Mouse (Mus musculus) kidney, embryonic 15.5 days (tissue): ENCODE data around the gene Tmie. TPM values are rescaled to one million over a fixed set of nuclear protein-coding genes. Genes with fewer than 3 reads are reported as not detected.
A peak's percentile ranks its signal among the peaks of the same experiment; 100 is the strongest.

ENCODE experiments used
- ATAC-seq: fragments of 200-750 bp; cut with Nextera tagmentation; replicated peaks from 2 replicates; pipeline ENCODE4 v1.8.0; 2017; ENCODE audit warnings: moderate TSS enrichment; ENCODE audit not compliant: low FRiP score
- H3K27ac ChIP-seq: fragments of 300-500 bp; sonication (generic); 2 replicates; pipeline ENCODE4 v1.5.1; 2015; ENCODE audit warnings: mild to moderate bottlenecking, inconsistent platforms
- H3K27me3 ChIP-seq: fragments of 300-500 bp; sonication (generic); 2 replicates; pipeline ENCODE4 v1.6.1; 2015; ENCODE audit warnings: inconsistent platforms
- H3K36me3 ChIP-seq: fragments of 300-500 bp; sonication (generic); 2 replicates; pipeline ENCODE4 v1.6.1; 2015; ENCODE audit warnings: inconsistent platforms
- H3K4me1 ChIP-seq: fragments of 300-500 bp; sonication (generic); 2 replicates; pipeline ENCODE4 v1.6.1; 2015; ENCODE audit warnings: inconsistent platforms
- H3K4me2 ChIP-seq: fragments of 300-500 bp; sonication (generic); 2 replicates; pipeline ENCODE4 v1.6.1; 2015; ENCODE audit warnings: moderate library complexity, mild to moderate bottlenecking, inconsistent platforms
- H3K4me3 ChIP-seq: fragments of 300-500 bp; sonication (generic); replicated peaks from 2 replicates; pipeline ENCODE4 v1.5.1; 2015; ENCODE audit warnings: mild to moderate bottlenecking, inconsistent platforms
- H3K9ac ChIP-seq: fragments of 300-500 bp; sonication (generic); 2 replicates; pipeline ENCODE4 v1.6.1; 2015; ENCODE audit warnings: mild to moderate bottlenecking, inconsistent platforms
- H3K9me3 ChIP-seq: fragments of 300-500 bp; sonication (generic); replicated peaks from 2 replicates; pipeline ENCODE4 v1.6.1; 2016; ENCODE audit warnings: inconsistent platforms
- WGBS: fragments of 180-500 bp; shearing (Covaris S2); methylation state at CpG from one replicate; pipeline ENCODE4 v1.1.7; 2015; ENCODE audit warnings: mixed read lengths; 5-methylcytosine and 5-hydroxymethylcytosine counted together
- polyA plus RNA-seq: library from polyadenylated mRNA; unstranded; fragments of >200 nt; fragmentation: Nextera tagmentation; extraction: Ambion mirVana; gene quantifications from 2 replicates; pipeline ENCODE4 v1.2.1, GENCODE M21; 2015

The Tmie gene
- polyA plus RNA-seq: 1.3 and 1.8 TPM in 2 replicates

- peak; percentile 89 for ATAC-seq
- WGBS: under 1% methylated on average over 57 of the region's 57 CpGs
- Histone ChIP-seq H3K9me3 (no peaks in the 10 kb centered on the region), H3K9ac (peak within 1 kb of the TSS; percentile 51), H3K27me3 (peaks cover 27% of the 10 kb centered on the region), H3K36me3 (no peaks in the 10 kb centered on the region), H3K27ac (peak within 1 kb of the TSS; percentile 63), H3K4me3 (peak within 1 kb of the TSS; percentile 68), H3K4me2 (peak within 1 kb of the TSS; percentile 93), H3K4me1 (peaks cover 32% of the 10 kb centered on the region)
Measured at GRCm38 (mm10) chr9:110879998-110880561, at the start of gene Tmie. Gene Tmie, minus strand, starts transcription at chr9:110880113.

DNA sequence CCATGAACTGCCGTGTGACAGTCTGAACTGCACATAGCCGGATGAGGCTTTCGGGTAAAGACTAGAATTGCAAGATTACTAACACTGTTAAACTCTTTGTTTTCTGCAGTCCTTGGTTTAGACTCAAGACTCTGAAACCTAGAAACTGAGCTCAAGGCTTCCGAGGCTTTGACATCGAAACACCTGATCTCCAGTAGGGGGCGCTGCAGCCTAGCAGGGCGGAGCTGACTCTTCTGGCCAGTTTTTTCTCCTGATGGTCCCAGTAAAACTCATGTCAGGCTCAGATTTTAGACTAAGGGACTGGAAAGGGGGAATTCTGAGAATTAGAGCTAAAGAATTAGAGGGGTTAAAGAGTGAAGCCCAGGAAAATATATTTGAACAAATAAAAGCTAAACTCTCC lies 42.8 kb upstream of the Tmie start:
- no peak overlapping the region for H3K4me3 ChIP-seq
- no peak for ATAC-seq
- H3K27ac ChIP-seq: no peak overlapping the region
- no peaks in the 10 kb centered on the region for H3K36me3 ChIP-seq
- H3K27me3 ChIP-seq: no peaks in the 10 kb centered on the region
- 0 out of 2 replicates have a peak, but pooled peaks cover 2% of the 10 kb centered on the region for H3K4me1 ChIP-seq
- WGBS: 18% methylated on average over 7 of the region's 7 CpGs
- no peaks in the 10 kb centered on the region for H3K9me3 ChIP-seq
- H3K9ac ChIP-seq: no peak overlapping the region
- no peak overlapping the region for H3K4me2 ChIP-seq

DNA sequence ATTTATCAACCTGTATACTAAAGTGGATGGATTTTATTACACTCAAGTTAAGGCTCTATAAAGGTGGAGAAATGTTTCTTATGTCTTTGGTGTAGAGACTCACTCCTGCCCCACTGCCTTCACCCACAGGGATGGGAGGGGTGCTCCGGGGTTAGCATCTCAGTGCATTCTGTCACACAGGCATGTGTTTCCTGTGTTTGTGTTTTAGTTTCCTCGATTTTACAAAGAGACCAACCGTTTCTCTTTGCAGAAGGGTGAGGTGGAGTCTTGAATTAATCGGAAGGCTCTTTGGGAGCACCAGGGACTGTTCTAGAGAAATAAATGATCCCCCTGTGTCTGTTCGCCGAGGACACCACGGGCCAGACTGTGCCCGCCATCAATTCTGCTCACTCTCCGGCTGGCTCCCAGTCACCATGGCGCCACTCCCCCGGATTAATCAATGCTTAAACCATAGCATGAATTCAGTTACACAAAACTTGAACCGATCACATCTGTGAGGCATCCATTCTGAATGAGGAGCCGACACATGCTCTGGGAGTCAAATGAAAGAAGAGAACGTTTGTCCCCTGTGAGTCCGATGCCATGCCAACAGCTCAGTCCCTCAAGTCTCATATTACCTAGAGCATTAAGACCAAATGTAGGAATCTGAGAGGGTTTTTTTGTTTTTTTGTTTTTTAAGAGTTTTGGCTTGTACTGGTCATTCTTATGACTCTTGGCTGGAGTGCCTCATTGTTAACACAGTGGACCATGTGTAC lies 40.9 kb upstream of the Tmie start:
- 0 out of 2 replicates have a peak, but pooled peaks cover 2% of the 10 kb centered on the region for H3K4me1 ChIP-seq
- ATAC-seq: no peak
- H3K4me2 ChIP-seq: no peak overlapping the region
- H3K9ac ChIP-seq: no peak overlapping the region
- H3K27me3 ChIP-seq: no peaks in the 10 kb centered on the region
- H3K36me3 ChIP-seq: no peaks in the 10 kb centered on the region
- H3K27ac ChIP-seq: no peak overlapping the region
- no peak overlapping the region for H3K4me3 ChIP-seq
- WGBS: 53% methylated on average over 15 of the region's 15 CpGs
- H3K9me3 ChIP-seq: no peaks in the 10 kb centered on the region

GRCm38 (mm10) chr9:110916786-110917185 lies 36.9 kb upstream of the Tmie start, which contains the start of gene Fam240a:
Gene Fam240a, minus strand, starts transcription at chr9:110916861.
- no peaks in the 10 kb centered on the region for H3K36me3 ChIP-seq
- no peak within 1 kb of the TSS for H3K4me2 ChIP-seq
- no peaks in the 10 kb centered on the region for H3K27me3 ChIP-seq
- no peak within 1 kb of the TSS for H3K4me3 ChIP-seq
- H3K9me3 ChIP-seq: no peaks in the 10 kb centered on the region
- H3K9ac ChIP-seq: no peak within 1 kb of the TSS
- ATAC-seq: no peak
- 90% methylated on average over 7 of the region's 7 CpGs for WGBS
- H3K4me1 ChIP-seq: no peaks in the 10 kb centered on the region
- H3K27ac ChIP-seq: no peak within 1 kb of the TSS

- no peak overlapping the region for H3K4me2 ChIP-seq
- H3K4me1 ChIP-seq: no peaks in the 10 kb centered on the region
- H3K9ac ChIP-seq: no peak overlapping the region
- no peak overlapping the region for H3K27ac ChIP-seq
- H3K27me3 ChIP-seq: no peaks in the 10 kb centered on the region
- H3K4me3 ChIP-seq: no peak overlapping the region
- WGBS: 52% methylated on average over 8 of the region's 8 CpGs
- H3K36me3 ChIP-seq: no peaks in the 10 kb centered on the region
- ATAC-seq: no peak
- no peaks in the 10 kb centered on the region for H3K9me3 ChIP-seq
Measured at GRCm38 (mm10) chr9:110915466-110915865, 35.6 kb upstream of the Tmie start.

DNA sequence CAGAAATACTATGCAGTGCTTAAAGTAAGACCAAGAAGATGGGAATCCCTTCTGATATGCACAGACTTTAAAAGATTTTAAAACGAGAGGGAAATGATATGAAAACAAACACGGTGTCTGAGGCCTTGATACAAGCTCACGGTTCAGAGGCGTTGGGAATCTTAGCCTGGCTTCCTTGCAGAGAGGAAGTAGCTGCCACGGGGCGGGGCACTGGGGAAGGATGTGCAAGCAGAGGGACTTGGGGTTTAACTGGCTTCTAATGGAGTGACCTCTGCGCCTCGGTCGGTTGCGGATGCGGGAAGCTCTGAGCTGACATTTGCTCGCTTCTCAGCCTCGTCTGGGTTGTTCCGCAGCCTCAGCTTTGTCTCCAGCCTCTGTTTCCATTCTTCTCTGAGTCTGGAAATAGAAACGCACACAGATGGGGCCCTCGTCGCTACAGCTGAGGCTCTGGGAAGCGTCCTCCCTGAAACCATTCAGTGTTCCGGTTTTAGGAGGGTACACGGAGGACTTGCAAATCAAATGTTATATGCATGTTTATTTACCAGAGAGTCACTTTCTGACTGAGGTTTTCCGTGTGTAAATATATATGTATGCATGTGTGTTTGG lies 34.8 kb upstream of the Tmie start:
- no peak for ATAC-seq
- no peak overlapping the region for H3K4me2 ChIP-seq
- H3K9ac ChIP-seq: no peak overlapping the region
- 62% methylated on average over 21 of the region's 21 CpGs for WGBS
- H3K4me3 ChIP-seq: no peak overlapping the region
- H3K9me3 ChIP-seq: no peaks in the 10 kb centered on the region
- H3K36me3 ChIP-seq: no peaks in the 10 kb centered on the region
- no peaks in the 10 kb centered on the region for H3K27me3 ChIP-seq
- H3K4me1 ChIP-seq: no peaks in the 10 kb centered on the region
- no peak overlapping the region for H3K27ac ChIP-seq

DNA sequence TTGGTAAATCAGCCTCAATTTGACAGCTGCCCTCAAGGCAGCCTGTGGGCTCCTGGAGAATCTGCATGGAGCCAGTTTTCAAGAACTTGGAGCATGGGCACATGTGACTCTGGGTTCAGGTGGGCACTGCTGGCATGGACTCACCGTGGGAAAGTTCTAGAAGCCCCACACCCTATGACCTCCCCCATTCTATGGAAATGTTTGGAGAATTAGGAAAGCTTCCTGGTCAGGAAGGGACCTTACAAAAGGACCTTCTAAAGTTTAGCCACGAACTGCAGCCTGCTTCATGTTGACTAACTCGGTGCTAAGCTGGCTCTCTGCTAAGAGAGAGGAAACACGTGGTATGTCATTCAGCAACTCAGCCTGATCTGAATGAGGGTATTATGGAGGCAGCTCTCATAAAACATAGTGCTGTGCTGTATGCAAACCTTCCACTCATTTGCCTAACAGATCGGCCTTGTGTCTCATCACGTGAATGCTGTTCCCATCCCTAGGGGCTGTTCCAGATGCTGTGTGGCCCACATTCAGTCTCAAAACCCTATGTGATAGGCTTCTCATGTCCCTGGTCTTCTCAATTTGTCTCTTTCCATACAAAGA lies 29.6 kb upstream of the Tmie start:
- no peaks in the 10 kb centered on the region for H3K36me3 ChIP-seq
- ATAC-seq: no peak
- H3K4me1 ChIP-seq: no peaks in the 10 kb centered on the region
- H3K27me3 ChIP-seq: no peaks in the 10 kb centered on the region
- H3K4me2 ChIP-seq: no peak overlapping the region
- no peak overlapping the region for H3K27ac ChIP-seq
- WGBS: 78% methylated on average over 6 of the region's 6 CpGs
- H3K9ac ChIP-seq: no peak overlapping the region
- H3K4me3 ChIP-seq: no peak overlapping the region
- no peaks in the 10 kb centered on the region for H3K9me3 ChIP-seq

DNA sequence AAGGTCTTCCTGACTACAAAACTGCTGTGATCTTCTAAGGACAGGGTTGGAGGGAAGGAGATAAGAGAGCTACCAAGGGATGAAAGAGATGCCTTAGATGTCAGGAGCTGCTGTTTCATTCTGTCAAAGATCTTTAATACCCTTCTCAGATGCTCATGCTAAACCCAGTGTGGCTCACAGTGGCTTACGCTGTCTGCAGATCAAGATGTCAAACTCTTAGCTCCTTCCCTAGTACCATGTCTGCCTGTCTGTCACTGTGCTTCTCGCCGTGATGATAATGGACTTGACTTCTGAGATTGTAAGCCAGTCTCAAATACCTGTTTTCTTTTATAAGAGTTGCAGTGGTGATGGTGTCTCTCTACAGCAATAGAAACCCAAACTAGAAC lies 28.7 kb upstream of the Tmie start:
- no peak overlapping the region for H3K4me3 ChIP-seq
- no peak overlapping the region for H3K4me2 ChIP-seq
- no peak overlapping the region for H3K9ac ChIP-seq
- no peak for ATAC-seq
- H3K36me3 ChIP-seq: no peaks in the 10 kb centered on the region
- H3K4me1 ChIP-seq: no peaks in the 10 kb centered on the region
- WGBS: 89% methylated on average over 3 of the region's 3 CpGs
- H3K27ac ChIP-seq: no peak overlapping the region
- H3K9me3 ChIP-seq: no peaks in the 10 kb centered on the region
- H3K27me3 ChIP-seq: no peaks in the 10 kb centered on the region

DNA sequence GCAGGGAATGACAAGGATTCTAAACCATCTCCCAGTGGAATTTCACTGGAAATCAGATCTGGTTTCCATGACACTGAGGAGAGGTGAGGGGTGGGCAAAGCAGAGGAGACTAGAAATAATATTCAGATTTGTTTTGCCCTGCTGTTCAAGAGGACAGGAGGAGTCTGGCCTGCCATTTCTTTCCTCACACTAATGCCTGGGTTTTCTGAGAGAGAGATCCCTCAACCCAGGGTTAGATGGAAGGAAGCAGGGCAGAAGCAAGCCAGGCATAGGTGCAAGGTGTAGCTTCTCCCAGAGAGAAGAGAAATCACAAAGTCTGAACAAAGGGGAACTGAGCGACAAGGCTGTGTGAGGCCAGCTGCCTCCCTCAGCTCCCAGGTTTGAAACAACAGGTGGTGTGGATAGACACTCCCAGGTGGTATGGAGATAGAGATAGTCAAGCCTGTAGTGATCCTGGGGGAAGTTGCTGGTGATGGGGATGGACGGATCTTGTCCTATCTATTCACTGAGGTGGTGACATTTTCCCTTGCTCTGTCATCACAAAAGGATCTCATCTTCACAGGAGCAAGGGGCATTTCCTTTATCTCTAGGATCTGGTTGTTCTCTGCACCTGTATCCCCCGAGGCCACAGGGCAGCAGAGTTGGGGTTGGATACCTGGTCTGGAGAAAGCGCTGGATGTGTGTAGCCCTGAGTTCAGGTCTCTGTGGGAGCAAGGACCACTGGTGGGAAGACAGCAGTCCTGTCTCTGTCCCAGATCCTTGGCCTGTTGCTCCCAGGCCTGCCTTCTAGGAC lies 28.1 kb upstream of the Tmie start:
- Histone ChIP-seq H3K27ac (no peak overlapping the region), H3K4me1 (no peaks in the 10 kb centered on the region), H3K36me3 (no peaks in the 10 kb centered on the region), H3K4me2 (no peak overlapping the region), H3K27me3 (no peaks in the 10 kb centered on the region), H3K9ac (no peak overlapping the region), H3K4me3 (no peak overlapping the region), H3K9me3 (no peaks in the 10 kb centered on the region)
- 81% methylated on average over 4 of the region's 4 CpGs for WGBS
- no peak for ATAC-seq

DNA sequence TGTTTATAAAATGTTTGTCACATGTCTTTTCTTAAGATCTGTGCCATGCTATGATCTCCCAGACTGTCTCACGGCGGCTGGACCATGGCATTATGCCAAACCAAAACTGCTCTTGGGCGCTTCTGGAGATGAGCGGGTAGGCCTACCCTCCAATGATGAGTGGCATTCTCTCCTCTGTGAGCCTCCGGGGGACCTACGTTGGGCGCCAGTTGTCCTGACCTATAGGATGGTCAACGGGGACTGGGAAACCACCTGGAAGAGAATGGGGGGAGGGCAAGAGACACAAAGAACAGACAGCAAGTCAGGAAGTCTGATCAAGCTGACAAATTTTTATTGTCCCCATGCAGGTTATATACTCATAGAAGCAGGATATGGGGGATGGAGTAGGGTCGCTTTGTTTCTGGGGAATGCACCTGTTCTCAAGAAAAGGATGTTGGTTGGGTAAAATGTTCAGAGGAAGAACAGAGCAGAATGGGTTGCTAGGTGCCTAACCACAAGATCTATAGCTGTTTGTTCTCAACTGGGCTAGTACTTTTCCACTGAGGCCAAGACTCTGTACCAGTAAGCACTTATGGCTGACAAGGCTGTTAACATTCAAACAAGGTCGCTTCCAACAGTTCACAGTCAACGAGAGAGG lies 27.4 kb upstream of the Tmie start:
- Histone ChIP-seq H3K9me3 (no peaks in the 10 kb centered on the region), H3K36me3 (no peaks in the 10 kb centered on the region), H3K4me1 (no peaks in the 10 kb centered on the region), H3K27me3 (no peaks in the 10 kb centered on the region), H3K4me2 (no peak overlapping the region), H3K4me3 (no peak overlapping the region), H3K27ac (no peak overlapping the region), H3K9ac (no peak overlapping the region)
- 91% methylated on average over 11 of the region's 11 CpGs for WGBS
- no peak for ATAC-seq

DNA sequence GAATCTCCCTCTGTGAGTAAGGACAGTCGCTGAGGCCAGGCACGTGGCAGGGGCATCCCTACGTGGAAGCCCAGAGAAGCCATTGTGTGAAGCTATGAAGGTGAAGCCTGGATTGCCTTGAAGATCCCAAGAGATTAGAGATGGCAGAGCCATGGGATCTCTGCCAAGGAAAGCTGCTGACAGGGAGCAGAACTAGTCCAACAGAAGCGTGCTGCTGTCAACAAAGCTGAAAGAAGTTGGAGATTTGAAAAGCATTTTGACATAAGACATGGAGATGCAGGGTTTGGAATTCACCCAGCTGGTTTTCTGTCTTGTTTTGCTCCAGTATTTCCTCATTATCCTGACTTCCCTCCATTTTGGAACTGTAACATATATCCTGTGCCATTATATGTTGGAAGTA lies 22.4 kb upstream of the Tmie start:
- Histone ChIP-seq H3K9ac (no peak overlapping the region), H3K9me3 (no peaks in the 10 kb centered on the region), H3K27me3 (no peaks in the 10 kb centered on the region), H3K27ac (no peak overlapping the region), H3K4me3 (no peak overlapping the region), H3K4me1 (no peaks in the 10 kb centered on the region), H3K4me2 (no peak overlapping the region), H3K36me3 (peaks cover 3% of the 10 kb centered on the region; the same call in 1 of the 2 replicates)
- ATAC-seq: no peak
- WGBS: 85% methylated on average over 4 of the region's 4 CpGs
